Mouse (Mus musculus): Measurements from ENCODE around the gene Krtap19-1. TPM values are rescaled to one million over a fixed set of nuclear protein-coding genes. Genes with fewer than 3 reads are reported as not detected.

Krtap19-1 gene
- not detected for polyA plus RNA-seq (2012; fragmentation: generic; extraction: Trizol)

DNA sequence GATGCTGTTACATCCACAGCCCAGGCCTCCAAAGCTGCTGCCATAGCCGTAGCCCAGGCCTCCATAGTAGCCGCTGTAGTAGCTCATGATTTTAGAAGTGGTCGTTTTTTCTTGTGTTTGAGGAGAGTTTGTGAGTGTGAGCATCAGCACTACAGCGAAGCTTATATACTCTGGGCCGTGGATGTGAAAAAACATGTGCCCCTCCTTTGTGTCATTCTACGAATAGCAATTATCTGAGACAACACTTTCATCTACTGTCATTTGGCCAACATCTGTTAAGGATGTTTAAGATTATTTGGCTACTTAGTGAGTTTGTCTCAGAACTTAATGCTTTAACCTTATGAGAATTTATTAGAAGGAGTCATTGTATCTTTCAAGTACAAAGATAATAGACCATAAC is at the start of gene Krtap19-1:
Gene Krtap19-1 (minus strand): TSS at position 101 of the 400 bp plus-strand sequence.

DNA sequence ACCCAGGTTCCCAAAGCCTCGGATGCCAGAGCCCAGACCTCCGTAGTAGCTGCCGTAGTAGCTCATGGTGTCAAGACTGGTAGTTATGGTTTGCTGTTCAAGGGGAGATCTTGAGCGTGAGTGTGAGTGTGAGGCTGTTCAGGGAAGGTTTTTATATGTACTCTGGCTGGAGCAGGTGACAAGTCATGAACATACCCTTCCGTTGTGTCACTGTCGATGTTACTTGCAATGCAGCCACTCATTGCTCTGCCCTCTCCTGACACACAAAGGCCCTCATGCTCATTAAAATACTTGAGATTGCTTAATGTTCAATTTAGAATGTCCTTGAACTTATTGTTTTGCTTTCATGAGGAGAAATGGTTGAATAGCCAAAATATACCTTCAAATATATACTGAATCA is 27.1 kb upstream of the Krtap19-1 start, which contains the start of gene Krtap19-5:
Gene Krtap19-5 (minus strand): TSS at position 101 of the 400 bp plus-strand sequence.

DNA sequence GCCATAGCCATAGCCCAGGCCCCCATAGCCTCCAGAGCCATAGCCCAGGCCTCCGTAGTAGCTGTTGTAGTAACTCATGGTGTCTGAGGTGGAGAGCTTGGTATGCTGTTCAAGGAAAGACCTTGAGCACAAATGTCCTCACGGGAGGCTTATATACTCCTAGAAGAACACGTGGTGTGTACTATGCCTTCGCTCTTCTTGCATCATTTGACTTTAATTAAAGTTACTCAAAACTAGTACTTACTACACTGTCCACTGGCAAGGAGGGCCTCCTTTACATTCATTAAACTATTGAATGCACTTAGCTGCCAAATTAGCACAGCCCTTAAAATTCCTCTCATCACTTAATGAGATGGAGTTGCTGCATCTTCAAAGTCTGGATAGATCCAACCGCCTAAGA is 15.8 kb upstream of the Krtap19-1 start, which contains the start of gene Krtap19-4:
Gene Krtap19-4 (minus strand): TSS at position 101 of the 400 bp plus-strand sequence.

DNA sequence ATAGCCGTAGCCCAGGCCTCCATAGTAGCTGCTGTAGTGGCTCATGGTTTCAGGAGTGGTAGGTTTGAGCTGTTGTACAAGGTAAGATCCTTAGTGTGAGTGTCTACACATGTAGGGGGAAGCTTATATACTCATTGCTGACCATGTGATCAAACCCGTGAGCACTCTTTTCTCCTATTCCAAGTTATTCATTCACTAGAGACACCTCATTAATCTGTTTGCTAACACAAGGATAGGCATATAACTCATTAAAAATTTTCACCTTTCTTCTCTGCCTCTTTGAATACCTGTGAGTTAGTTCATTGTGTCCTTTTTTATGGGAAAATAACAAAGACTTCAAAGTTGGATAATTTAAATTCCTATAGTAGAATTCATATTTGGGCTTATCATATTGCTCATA is 8.7 kb upstream of the Krtap19-1 start, which contains the start of gene Krtap19-3:
Gene Krtap19-3 (minus strand): TSS at position 101 of the 400 bp plus-strand sequence.

DNA sequence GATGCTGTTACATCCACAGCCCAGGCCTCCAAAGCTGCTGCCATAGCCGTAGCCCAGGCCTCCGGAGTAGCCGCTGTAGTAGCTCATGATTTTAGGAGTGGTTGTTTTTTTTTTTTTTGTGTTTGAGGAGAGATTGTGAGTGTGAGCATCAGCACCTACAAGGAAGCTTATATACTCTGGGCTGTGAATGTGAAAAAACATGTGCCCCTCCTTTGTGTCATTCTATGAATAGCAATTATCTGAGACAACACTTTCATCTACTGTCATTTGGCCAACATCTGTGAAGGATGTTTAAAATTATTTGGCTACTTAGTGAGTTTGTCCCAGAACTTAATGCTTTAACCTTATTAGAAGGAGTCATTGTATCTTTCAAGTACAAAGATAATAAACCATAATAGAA is 5.0 kb upstream of the Krtap19-1 start, which contains the start of gene Krtap19-2:
Gene Krtap19-2 (minus strand): TSS at position 101 of the 400 bp plus-strand sequence.

DNA sequence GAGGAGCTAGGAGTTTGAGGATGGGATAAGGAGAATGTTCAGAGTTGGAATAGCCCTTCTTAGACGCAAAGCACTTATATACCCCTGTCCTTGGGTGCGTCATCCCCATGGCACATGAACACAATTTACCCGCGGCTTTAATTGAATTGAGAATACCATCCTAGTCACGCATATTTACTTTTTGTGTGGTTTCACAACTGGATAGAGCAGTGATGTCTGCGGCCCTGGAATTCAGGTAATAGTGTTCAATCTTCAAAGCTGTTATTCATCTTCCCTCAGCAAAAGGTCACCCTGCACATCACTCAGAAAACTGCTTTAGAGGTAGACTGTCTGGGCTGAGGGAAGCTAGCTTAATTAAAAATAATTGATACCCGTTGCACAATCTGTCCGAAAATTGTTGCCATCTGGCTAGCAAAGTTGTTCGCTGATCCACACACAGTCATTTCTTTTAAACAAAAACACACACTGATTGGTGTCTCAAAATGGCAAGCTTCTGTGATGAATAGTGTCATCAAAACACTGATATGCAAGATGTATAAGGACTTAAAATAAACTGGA is 43.0 kb downstream of the Krtap19-1 start, which contains the start of gene Krtap14:
Gene Krtap14 (minus strand): TSS at position 51 of the 558 bp plus-strand sequence.

DNA sequence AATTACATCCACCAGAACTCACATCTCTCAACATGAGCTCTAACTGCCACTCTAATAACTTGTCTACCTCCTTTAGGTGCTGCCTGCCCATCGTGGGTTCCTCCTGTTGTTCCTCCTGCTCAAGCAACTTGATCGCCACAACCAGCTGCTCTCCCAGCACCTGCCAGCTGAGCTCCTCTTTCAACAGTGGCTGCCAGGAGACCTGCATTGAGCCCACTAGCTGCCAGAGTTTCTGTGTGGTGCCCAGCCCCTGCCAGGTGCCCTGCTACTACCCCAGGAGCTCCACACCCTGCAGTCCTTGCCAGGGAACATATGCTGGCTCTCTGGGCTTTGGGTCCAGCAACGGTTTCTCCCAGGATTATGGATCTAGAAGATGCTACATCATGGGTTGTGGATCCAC is 49.1 kb downstream of the Krtap19-1 start, which contains the start of gene Krtap15:
Gene Krtap15 (plus strand): TSS at position 150 of the 400 bp plus-strand sequence.

Other genes with a start within 250 kb of the Krtap19-1 start
- not detected for gene 2310079G19Rik, start 241.7 kb downstream of the Krtap19-1 start, polyA plus RNA-seq (2012; fragmentation: generic; extraction: Trizol)
- gene Krtap26-1, start 221.6 kb downstream of the Krtap19-1 start, polyA plus RNA-seq (2012; fragmentation: generic; extraction: Trizol) = not detected
- gene Krtap27-1, start 197.7 kb downstream of the Krtap19-1 start, polyA plus RNA-seq (2012; fragmentation: generic; extraction: Trizol) = not detected
- gene 2310061N02Rik, start 161.4 kb downstream of the Krtap19-1 start, polyA plus RNA-seq (2012; fragmentation: generic; extraction: Trizol) = not detected
- gene Krtap13-1, start 140.5 kb downstream of the Krtap19-1 start, polyA plus RNA-seq (2012; fragmentation: generic; extraction: Trizol) = not detected
- gene Krtap13, start 117.8 kb downstream of the Krtap19-1 start, polyA plus RNA-seq (2012; fragmentation: generic; extraction: Trizol) = not detected
- not detected for gene 2310034C09Rik, start 110.6 kb downstream of the Krtap19-1 start, polyA plus RNA-seq (2012; fragmentation: generic; extraction: Trizol)
- gene 2310057N15Rik, start 95.2 kb downstream of the Krtap19-1 start, polyA plus RNA-seq (2012; fragmentation: generic; extraction: Trizol) = not detected
- gene Gm5965, start 91.5 kb downstream of the Krtap19-1 start, polyA plus RNA-seq (2012; fragmentation: generic; extraction: Trizol) = not detected
- not detected for gene Gm20741, start 57.2 kb downstream of the Krtap19-1 start, polyA plus RNA-seq (2012; fragmentation: generic; extraction: Trizol)
- not detected for gene Krtap15, start 49.2 kb downstream of the Krtap19-1 start, polyA plus RNA-seq (2012; fragmentation: generic; extraction: Trizol)
- not detected for gene Krtap14, start 43.3 kb downstream of the Krtap19-1 start, polyA plus RNA-seq (2012; fragmentation: generic; extraction: Trizol)
- not detected for gene Krtap19-2, start 4.9 kb upstream of the Krtap19-1 start, polyA plus RNA-seq (2012; fragmentation: generic; extraction: Trizol)
- gene Krtap19-3, start 8.6 kb upstream of the Krtap19-1 start, polyA plus RNA-seq (2012; fragmentation: generic; extraction: Trizol) = not detected
- not detected for gene Krtap19-4, start 15.7 kb upstream of the Krtap19-1 start, polyA plus RNA-seq (2012; fragmentation: generic; extraction: Trizol)
- gene Krtap19-5, start 27.0 kb upstream of the Krtap19-1 start, polyA plus RNA-seq (2012; fragmentation: generic; extraction: Trizol) = not detected
- not detected for gene Krtap19-9b, start 62.9 kb upstream of the Krtap19-1 start, polyA plus RNA-seq (2012; fragmentation: generic; extraction: Trizol)
- not detected for gene Krtap16-3, start 93.5 kb upstream of the Krtap19-1 start, polyA plus RNA-seq (2012; fragmentation: generic; extraction: Trizol)
- not detected for gene Krtap22-2, start 141.3 kb upstream of the Krtap19-1 start, polyA plus RNA-seq (2012; fragmentation: generic; extraction: Trizol)
- gene Gm10229, start 145.9 kb upstream of the Krtap19-1 start, polyA plus RNA-seq (2012; fragmentation: generic; extraction: Trizol) = not detected
- gene Krtap6-1, start 162.3 kb upstream of the Krtap19-1 start, polyA plus RNA-seq (2012; fragmentation: generic; extraction: Trizol) = not detected
- not detected for gene Gm10228, start 172.1 kb upstream of the Krtap19-1 start, polyA plus RNA-seq (2012; fragmentation: generic; extraction: Trizol)
- not detected for gene Krtap6-5, start 178.5 kb upstream of the Krtap19-1 start, polyA plus RNA-seq (2012; fragmentation: generic; extraction: Trizol)
- gene 1110025L11Rik, start 194.6 kb upstream of the Krtap19-1 start, polyA plus RNA-seq (2012; fragmentation: generic; extraction: Trizol) = not detected
- gene Krtap6-3, start 214.6 kb upstream of the Krtap19-1 start, polyA plus RNA-seq (2012; fragmentation: generic; extraction: Trizol) = not detected

Data from C3H10T1/2 (cell line).